Mouse (Mus musculus) thymus, postnatal 10 days (tissue): ENCODE data around the gene Zfp106.

ENCODE experiments used
- DNase-seq, 2 experiments: peaks; one replicate each; pipeline ENCODE4 v3.0.0; 2021; ENCODE audit warnings: low spot score in 2 of 2

Gene Zfp106

DNA sequence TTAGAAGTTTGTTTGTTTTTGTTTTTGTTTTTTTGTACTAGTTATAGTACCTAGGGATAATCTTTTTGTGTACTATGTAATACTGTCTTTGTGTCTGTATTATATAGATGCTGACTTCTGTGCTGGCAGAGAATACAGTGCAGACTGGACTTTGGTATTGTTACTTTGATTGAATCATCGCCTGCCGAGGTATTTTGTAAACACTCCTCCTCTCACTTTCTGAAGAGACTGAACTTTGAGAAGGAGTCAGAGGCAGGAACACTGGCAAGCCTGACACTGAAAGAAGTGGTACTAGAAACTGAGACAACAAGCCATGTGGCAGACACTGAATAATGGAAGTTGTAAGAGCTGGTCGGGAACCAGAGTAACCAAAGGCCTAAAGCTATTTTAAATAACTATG lies 6.8 kb downstream of the Zfp106 start:
- no peak for DNase-seq

- DNase-seq, result no peak
Observed at GRCm38 (mm10) chr2:120544732-120545131, 18.9 kb downstream of the Zfp106 start.

DNA sequence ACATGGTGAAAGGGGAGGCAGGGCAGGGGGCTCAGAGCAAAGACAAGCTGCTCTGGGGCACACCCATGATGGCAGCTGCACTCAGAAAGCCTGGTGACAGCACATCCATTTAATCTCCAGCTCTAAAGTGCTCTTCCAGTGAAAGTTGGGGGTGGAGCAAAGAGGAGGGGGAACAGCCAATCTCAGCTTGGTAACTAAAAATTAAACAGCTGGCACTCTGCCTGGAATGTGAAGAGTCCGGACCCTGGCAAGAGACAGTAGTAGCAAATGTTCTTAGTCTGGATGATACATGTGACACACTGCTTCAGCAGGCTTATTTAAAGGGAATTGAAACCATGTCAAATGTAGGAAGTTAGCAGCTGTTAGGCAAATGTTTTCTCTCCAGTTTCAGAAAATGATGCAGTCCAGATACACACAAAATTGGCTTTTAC lies 23.9 kb downstream of the Zfp106 start:
- DNase-seq, result no peak

- no peak for DNase-seq
Observed at GRCm38 (mm10) chr2:120539333-120539732, 24.3 kb downstream of the Zfp106 start.

DNA sequence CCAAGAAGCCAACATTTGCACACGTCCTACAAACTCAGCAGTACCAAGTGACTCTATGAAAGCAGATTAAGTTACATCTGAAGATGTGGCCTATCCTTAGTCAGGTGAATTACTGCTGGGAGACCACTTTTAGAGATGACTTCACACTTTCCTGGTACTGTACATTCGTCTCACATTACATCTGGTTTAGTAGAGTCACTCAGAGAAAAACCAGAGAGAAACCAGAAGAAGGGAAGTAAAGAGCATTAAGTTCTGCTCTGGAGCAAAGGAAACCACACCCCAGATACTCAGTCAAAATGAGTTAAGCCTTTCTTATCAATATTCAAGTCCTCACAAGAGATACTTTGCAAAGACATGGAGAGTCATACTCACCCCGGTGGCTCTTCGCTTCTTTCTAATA lies 32.4 kb downstream of the Zfp106 start:
- DNase-seq, result no peak

DNA sequence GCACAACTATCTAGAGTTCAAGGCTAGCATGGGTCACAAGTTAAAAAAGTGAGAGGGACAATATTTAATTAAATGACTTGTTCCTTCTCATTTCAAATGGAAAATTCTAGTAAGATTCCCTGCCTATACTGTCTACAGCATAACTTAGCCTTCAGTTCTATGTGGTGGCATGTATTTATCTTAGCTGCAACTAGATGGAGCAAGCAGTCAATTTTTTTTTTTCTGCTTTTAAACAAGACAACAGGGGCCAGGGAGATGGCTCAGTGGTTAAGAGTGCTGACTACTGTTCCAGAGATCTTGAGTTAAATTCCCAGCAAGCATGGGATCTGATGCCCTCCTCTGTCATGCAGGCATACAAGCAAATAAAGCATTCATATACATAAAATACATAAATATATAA lies 34.1 kb downstream of the Zfp106 start:
- no peak for DNase-seq

GRCm38 (mm10) chr2:120526771-120527170 lies 36.9 kb downstream of the Zfp106 start:
- DNase-seq, result no peak

DNA sequence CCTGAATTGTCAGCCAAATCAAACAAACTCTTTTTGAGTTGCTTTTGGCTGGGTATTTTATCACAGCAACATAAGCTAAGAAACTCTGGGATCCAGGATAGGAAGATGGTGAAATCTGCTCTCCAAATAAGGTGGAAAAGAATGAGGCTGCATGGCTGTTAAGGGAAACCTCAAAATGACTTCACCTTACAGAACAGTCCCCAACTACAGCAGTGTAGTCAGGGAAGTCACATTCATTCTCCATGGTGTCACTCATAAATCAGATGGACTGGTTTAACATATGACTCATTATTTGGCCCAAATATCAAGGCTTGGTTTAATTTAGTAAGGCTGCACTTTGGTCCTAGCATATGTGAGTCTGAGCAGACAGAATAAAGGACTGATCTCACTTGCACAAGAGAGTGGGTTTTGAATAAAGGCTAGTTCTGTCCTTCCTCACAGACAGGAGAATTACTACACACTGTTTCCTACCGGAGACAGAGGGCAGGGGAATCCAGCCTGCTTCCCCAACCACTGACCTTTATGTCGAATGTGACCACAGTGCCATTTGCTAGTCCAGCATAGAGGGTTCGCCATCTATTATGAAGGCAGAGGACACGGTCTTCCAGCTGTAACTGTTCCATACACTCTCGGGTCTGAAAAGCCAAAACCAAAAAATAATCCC lies 45.0 kb downstream of the Zfp106 start:
- DNase-seq, result no peak

- no peak for DNase-seq
Observed at GRCm38 (mm10) chr2:120514181-120514580, 49.5 kb downstream of the Zfp106 start.

- peak in 1 of 2 experiments; percentile 44 for DNase-seq
Observed at GRCm38 (mm10) chr2:120503992-120504391, 59.7 kb downstream of the Zfp106 start.

DNA sequence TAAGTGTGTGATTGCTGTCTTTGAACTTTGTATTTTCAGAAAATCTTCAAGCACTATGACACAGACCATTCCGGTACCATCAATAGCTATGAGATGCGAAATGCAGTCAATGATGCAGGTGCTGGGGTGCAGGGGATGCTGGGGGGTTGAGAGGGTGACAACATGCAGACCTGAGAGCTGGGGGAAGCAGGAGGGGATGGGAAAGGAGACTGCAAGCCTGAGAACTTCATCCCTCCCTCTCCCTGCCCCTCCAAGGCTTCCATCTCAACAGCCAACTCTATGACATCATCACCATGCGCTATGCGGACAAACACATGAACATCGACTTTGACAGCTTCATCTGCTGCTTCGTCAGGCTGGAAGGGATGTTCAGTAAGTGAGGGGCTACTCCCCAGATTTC lies 60.5 kb downstream of the Zfp106 start:
- DNase-seq, result peak in 1 of 2 experiments; percentile 22

DNA sequence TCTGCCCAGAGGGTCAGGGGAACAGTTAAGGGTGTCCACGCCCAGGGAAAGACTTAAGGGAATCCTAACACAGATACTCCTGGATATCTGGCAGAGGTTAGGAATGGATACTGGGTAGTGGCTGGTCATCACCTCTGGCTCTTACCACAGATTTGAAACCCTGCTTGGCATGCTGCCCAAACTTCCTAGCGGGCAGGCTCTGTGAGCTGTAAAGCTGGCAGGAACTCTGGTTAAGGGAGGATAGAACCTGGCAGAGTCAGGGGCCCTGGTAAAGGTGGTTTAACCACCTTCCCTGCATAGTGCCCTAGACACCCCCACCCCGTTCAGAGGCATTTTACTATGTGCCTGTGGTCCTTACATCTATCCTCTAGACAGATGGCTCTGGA lies 61.0 kb downstream of the Zfp106 start:
- DNase-seq, result peak; percentile 56 to 57

- peak; percentile 92 to 94 for DNase-seq
Observed at GRCm38 (mm10) chr2:120501931-120502604, 61.6 kb downstream of the Zfp106 start.

DNA sequence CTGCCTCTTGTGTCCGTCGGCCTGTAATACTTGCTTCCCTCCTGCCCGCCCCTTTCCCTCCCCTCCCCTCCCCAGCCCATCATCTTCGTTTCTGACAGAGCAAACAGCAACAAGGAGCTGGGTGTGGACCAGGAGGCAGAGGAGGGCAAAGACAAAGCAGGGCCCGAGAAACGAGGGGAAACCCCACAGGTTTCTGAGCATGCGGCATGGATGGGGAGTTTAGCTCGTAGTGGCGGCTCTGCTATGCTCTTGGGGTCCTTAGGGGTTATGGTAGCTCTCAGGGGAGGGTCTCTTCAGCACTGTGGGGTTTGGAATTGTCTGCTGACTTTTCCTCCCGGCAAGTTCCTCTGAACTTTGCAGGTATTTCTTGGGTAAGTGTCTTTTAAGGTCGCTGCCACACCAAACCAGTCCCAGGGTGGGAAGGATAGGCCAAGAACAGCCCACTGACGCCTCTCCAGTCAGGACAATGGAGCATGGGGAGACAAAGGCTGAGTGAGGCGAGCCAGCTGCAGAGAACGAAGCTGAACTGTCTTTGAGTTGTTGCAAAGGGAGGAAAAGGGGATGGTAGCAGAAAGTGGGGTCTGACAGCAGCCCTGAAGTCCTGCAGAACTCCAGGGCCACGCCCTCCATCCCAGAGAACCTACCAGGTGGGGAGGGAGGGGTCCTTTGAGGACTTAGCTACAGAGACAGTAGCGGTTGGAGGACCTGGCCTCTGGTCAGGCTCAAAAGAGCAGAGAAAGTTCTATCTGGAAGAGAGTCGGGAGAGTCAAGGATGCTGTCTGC lies 62.3 kb downstream of the Zfp106 start:
- DNase-seq, result peak; percentile 49 to 58

- DNase-seq, result peak; percentile 83 to 86
Observed at GRCm38 (mm10) chr2:120499971-120500471, 63.6 kb downstream of the Zfp106 start.

- DNase-seq, result no peak
Observed at GRCm38 (mm10) chr2:120496511-120496910, 67.1 kb downstream of the Zfp106 start.

GRCm38 (mm10) chr2:120493254-120493653 lies 70.4 kb downstream of the Zfp106 start:
- no peak for DNase-seq

GRCm38 (mm10) chr2:120484241-120484640 lies 79.4 kb downstream of the Zfp106 start:
- peak in 1 of 2 experiments; percentile 43 for DNase-seq

DNA sequence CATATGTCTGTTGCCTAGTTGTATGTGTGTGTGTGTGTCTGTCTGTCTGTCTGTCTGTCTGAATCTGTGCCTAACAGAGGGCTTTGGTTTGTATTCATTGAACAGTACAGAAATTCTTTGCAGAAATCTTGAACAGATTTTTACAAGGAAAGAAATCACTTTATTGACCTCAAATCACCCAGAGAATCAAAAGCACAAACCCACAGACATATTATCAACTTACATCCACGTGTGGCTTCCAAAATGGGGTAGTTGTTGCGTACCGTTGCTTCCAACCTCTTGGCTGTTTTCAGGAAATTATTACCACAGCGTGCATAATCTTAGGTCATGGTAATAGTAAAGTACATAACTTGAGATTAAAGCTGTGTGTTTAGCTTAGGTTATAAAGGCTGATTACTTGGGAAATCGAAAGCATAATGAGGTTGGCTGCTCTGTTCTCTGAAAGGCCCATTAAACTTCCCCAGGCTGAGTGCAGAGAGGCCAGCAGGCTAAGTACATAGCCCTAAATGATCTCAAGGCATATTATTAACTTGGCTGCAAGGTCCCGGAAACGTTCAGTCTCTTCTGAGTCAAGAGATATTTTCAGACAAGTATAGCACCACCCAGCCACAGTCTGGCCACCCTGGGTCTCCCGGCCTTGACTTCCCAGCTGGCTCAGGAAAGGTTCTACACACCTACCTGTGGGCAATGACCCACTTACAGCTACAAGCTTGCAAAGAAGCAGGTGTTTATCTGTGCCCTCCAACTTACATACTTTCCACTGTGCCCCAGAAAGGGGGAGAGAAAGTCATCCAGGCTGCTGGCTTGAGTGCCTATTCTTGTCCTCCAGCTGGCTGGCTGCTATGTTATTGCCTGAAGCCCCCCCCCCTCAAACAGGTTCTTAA lies 80.9 kb downstream of the Zfp106 start:
- DNase-seq, result peak; percentile 72 to 79

GRCm38 (mm10) chr2:120481921-120482320 lies 81.7 kb downstream of the Zfp106 start:
- no peak for DNase-seq

DNA sequence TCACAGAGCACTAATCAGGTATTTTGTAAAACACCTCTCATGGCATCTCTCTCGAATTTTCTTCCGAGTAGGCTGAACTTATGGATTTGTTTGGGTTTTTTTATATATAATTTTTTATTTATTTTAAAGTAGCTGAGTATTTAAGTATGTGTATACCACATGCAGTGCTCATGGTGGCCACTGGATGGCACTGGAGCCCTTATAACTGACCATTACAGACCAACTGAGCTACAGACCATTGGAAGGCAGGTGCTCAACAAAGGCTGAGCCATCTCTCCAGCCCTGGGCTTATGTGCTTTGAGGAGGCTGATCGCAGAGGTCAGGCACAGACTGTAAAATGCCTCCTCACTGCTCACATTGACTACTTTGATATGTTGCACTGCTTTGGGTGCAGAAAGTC lies 85.0 kb downstream of the Zfp106 start:
- DNase-seq, result peak; percentile 77 to 85
